Mouse (Mus musculus) myocyte (in vitro differentiated cells): ENCODE results near the gene Zmat1. TPM values are rescaled to one million over a fixed set of nuclear protein-coding genes. Genes with fewer than 3 reads are reported as not detected.
"Not testable (repeated sequence)": the region's sequence is repeated elsewhere in the genome, so short reads cannot be mapped to it uniquely, and the experiment has no call there.

Experiments used
- H3K27me3 ChIP-seq: one replicate; pipeline ENCODE4 v1.6.1; 2011; ENCODE audit not compliant: control insufficient read depth, insufficient read depth, insufficient read length
- H3K36me3 ChIP-seq: one replicate; pipeline ENCODE4 v1.6.1; 2011; ENCODE audit not compliant: control insufficient read depth, insufficient read depth
- H3K4me2 ChIP-seq: one replicate; pipeline ENCODE4 v1.6.1; 2011; ENCODE audit warnings: low read depth, control low read depth
- H3K4me3 ChIP-seq: one replicate; pipeline ENCODE4 v1.5.1; 2011; ENCODE audit warnings: mild to moderate bottlenecking, control low read depth, moderate library complexity
- H3K79me2 ChIP-seq: one replicate; pipeline ENCODE4 v1.6.1; 2011; ENCODE audit not compliant: control insufficient read depth, insufficient read depth
- H3ac ChIP-seq: one replicate; pipeline ENCODE4 v1.6.1; 2011; ENCODE audit not compliant: control insufficient read depth, insufficient read length
- CEBPB ChIP-seq: IDR thresholded peaks from 2 replicates; pipeline ENCODE4 v1.6.1; 2011; ENCODE audit warnings: mild to moderate bottlenecking, moderate library complexity; ENCODE audit not compliant: poor library complexity, insufficient read depth, severe bottlenecking
- E2F4 ChIP-seq: IDR thresholded peaks from one replicate; pipeline ENCODE4 v1.6.1; 2011; ENCODE audit warnings: mild to moderate bottlenecking, control low read depth, moderate library complexity; ENCODE audit not compliant: insufficient read depth
- MAX ChIP-seq: IDR thresholded peaks from one replicate; pipeline ENCODE4 v1.6.1; 2011; ENCODE audit warnings: low read depth, mild to moderate bottlenecking, control low read depth
- MYOD1 ChIP-seq, 3 experiments: IDR thresholded peaks; one replicate each; pipeline ENCODE4 v1.6.1; 2011; ENCODE audit warnings: control low read depth in 2 of 3, low read depth in 2 of 3, mild to moderate bottlenecking in 2 of 3, moderate library complexity in 1 of 3; ENCODE audit not compliant: insufficient read length in 2 of 3, control insufficient read depth in 1 of 3
- MYOG ChIP-seq, 3 experiments: IDR thresholded peaks; one replicate each; pipeline ENCODE4 v1.6.1; 2011; ENCODE audit warnings: control low read depth in 2 of 3, low read depth in 2 of 3, mild to moderate bottlenecking in 2 of 3; ENCODE audit not compliant: insufficient read length in 2 of 3, control insufficient read depth in 1 of 3, insufficient read depth in 1 of 3
- POLR2A ChIP-seq: IDR thresholded peaks from one replicate; pipeline ENCODE4 v1.6.1; 2011; ENCODE audit warnings: low read depth, mild to moderate bottlenecking, control low read depth, moderate library complexity; ENCODE audit not compliant: insufficient read length
- POLR2AphosphoS2 ChIP-seq: IDR thresholded peaks from one replicate; pipeline ENCODE4 v1.6.1; 2011; ENCODE audit warnings: low read depth, control low read depth; ENCODE audit not compliant: insufficient read length
- REST ChIP-seq: IDR thresholded peaks from one replicate; pipeline ENCODE4 v1.6.1; 2011; ENCODE audit warnings: mild to moderate bottlenecking, control low read depth, moderate library complexity; ENCODE audit not compliant: insufficient read depth, insufficient read length
- SRF ChIP-seq: IDR thresholded peaks from one replicate; pipeline ENCODE4 v1.6.1; 2011; ENCODE audit warnings: low read depth; ENCODE audit not compliant: control insufficient read depth, insufficient read length
- TCF12 ChIP-seq: IDR thresholded peaks from one replicate; pipeline ENCODE4 v1.6.1; 2011; ENCODE audit warnings: mild to moderate bottlenecking, control low read depth; ENCODE audit not compliant: poor library complexity, insufficient read depth, severe bottlenecking
- TCF3 ChIP-seq: IDR thresholded peaks from one replicate; pipeline ENCODE4 v1.6.1; 2011; ENCODE audit warnings: low read depth, control low read depth; ENCODE audit not compliant: insufficient read length
- USF1 ChIP-seq: IDR thresholded peaks from one replicate; pipeline ENCODE4 v1.6.1; 2011; ENCODE audit warnings: low read depth, mild to moderate bottlenecking, control low read depth, moderate library complexity
- polyA plus RNA-seq: library from polyadenylated mRNA; unstranded; fragments of >200 nt; fragmentation: generic; extraction: Trizol; gene quantifications from one replicate; pipeline ENCODE4 v1.2.1, GENCODE M21; 2012; ENCODE audit warnings: missing spikeins

Zmat1 gene
- polyA plus RNA-seq: 0.26 TPM

DNA sequence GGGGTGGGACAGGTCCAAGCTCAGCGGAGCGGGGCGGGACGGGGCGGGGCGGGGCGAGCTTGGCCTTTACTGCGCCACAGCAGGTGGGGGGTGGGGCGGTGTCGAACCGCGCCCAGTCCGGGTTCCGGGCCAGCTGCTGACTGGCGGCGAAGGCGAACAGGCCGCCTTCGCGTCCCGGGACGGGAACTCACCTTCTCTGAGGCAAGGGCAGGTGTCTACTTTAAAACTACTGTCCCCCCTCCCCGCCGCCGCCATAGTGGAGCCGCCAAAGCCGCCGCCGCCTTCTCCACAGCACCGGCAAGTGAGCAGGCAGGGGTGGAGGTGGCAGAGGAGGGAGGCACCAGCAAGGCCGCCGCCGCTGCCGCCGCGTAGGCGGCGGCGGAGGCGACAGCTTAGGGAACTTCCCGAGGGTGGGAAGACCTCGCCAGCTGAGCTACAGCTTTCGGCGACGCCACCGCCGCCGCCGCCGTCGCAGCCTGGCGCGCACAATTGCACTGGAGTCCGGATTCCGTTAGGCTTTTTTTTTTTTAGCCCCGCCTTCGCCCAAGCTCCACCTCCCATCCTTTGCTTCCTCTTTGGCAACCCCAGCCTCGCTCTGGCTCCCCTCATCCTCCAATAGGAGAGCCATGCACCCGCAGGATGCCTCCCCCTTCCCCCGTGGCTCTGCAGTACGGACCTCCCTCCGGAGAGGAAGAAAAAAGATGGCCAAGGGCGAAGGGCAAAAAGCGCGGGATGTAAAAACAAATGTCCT, at the start of gene Zmat1:
Gene Zmat1 (minus strand): TSS at position 490 of the 751 bp plus-strand sequence.
- Histone ChIP-seq H3ac (no peak within 1 kb of the TSS), H3K79me2 (peaks cover 3% of the 10 kb centered on the region), H3K36me3 (no peaks in the 10 kb centered on the region), H3K4me2 (peak within 1 kb of the TSS; percentile 72), H3K27me3 (no peaks in the 10 kb centered on the region), H3K4me3 (peak within 1 kb of the TSS; percentile 25)
- TF ChIP-seq POLR2A: peak; percentile 63
- TF ChIP-seq CEBPB: no peak
- TF ChIP-seq MYOD1 (IDR thresholded peaks at IDR 0.05; ENCODE audit: control insufficient read depth in 1 of 3, insufficient read length in 2 of 3, low read depth in 2 of 3): peak in 2 of 3 experiments; percentile 4 to 64
- TF ChIP-seq MYOG (IDR thresholded peaks at IDR 0.05; ENCODE audit: control insufficient read depth in 1 of 3, insufficient read depth in 1 of 3, insufficient read length in 2 of 3, low read depth in 2 of 3): peak in 2 of 3 experiments; percentile 52 to 67

DNA sequence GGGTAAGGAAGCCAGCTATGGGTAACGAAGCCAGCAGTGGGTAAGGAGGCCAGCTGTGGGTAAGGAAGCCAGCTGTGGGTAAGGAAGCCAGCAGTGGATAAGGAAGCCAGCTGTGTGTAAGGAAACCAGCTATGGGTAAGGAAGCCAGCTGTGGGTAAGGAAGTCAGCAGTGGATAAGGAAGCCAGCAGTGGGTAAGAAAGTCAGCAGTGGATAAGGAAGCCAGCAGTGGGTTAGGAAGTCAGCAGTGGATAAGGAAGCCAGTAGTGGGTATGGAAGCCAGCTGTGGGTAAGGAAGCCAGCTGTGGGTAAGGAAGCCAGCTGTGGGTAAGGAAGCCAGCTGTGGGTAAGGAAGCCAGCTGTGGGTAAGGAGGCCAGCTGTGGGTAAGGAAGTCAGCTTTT, 44.9 kb upstream of the Zmat1 start:
- H3ac ChIP-seq, H3K27me3 ChIP-seq, H3K4me3 ChIP-seq, H3K79me2 ChIP-seq, H3K4me2 ChIP-seq, H3K36me3 ChIP-seq: not testable (repeated sequence)

DNA sequence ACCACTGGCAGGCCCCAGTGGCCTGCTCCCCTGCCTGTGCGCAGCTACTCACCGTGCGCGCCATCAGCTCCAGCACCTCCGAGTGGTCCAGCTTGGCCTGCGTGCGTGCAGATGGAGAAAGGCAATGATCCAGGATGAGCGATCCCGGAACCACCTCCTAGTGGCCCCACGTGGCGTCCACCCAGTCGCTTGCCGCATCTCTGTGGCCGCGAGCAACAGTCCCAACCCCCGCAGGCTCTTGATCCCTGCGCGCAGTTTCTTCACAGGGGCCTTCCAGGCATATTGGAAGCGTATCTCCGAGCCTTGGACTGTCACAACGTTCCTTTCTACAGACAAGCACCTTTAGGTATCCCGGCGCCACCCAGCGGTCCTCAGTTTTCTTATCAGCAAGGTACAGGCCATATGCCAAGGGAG, 27.0 kb upstream of the Zmat1 start:
- Histone ChIP-seq H3K4me2 (no peak overlapping the region), H3K4me3 (no peak overlapping the region), H3K79me2 (no peaks in the 10 kb centered on the region), H3K36me3 (no peaks in the 10 kb centered on the region), H3K27me3 (no peaks in the 10 kb centered on the region), H3ac (no peak overlapping the region)
- TF ChIP-seq CEBPB (no peak), SRF (no peak)

DNA sequence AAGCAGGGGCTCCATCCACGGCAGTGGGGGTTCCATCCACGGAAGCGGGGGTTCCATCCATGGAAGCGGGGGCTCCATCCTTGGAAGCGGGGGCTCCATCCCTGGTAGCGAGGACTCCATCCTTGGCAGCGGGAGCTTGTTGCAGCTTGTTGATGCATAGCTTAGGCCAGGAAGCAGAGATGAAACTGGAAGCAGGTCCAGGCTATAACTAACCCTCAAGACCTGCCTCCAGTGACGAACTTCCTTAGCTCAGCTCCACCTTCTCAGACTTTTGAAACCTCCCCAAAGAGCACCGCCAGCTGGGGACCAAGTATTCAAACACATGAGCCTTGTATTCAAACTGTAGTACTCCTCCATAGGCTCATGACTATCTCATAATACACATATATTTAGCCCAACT, 16.1 kb upstream of the Zmat1 start:
- no peak overlapping the region for H3K4me3 ChIP-seq
- H3K36me3 ChIP-seq: no peaks in the 10 kb centered on the region
- TF ChIP-seq MAX: no peak
- H3K4me2 ChIP-seq: no peak overlapping the region
- no peak overlapping the region for H3ac ChIP-seq
- no peaks in the 10 kb centered on the region for H3K79me2 ChIP-seq
- H3K27me3 ChIP-seq: no peaks in the 10 kb centered on the region

DNA sequence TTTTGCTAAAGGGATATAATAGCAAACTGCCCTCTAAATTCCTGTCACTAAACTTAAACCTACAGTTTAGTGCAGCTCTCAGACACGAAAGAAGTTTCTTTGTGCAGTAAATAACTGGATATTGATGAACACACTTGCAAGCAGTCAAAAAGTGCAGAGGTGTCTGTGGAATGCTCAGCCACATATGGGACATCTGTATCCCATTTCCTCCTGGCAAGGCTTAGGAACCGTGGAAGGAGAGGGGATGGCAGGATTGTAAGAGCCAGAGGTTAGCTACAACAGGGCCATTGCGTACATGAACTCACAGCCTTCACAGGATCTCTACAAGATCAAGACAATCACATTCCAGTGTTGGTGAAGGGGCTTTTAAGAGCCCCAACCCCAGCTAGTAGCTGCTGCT, 2.4 kb upstream of the Zmat1 start:
- Histone ChIP-seq H3K36me3 (no peaks in the 10 kb centered on the region), H3K79me2 (peaks cover 3% of the 10 kb centered on the region), H3K27me3 (no peaks in the 10 kb centered on the region), H3K4me3 (no peak overlapping the region), H3K4me2 (no peak overlapping the region), H3ac (no peak overlapping the region)
- no peak for TF ChIP-seq MYOD1 (IDR thresholded peaks at IDR 0.05; ENCODE audit: control insufficient read depth in 1 of 3, insufficient read length in 2 of 3, low read depth in 2 of 3)
- TF ChIP-seq E2F4: no peak
- TF ChIP-seq TCF12: no peak
- TF ChIP-seq MYOG (IDR thresholded peaks at IDR 0.05; ENCODE audit: control insufficient read depth in 1 of 3, insufficient read depth in 1 of 3, insufficient read length in 2 of 3, low read depth in 2 of 3): no peak
- TF ChIP-seq SRF: no peak
- no peak for TF ChIP-seq POLR2AphosphoS2
- no peak for TF ChIP-seq CEBPB
- no peak for TF ChIP-seq TCF3
- TF ChIP-seq USF1: no peak
- TF ChIP-seq MAX: no peak
- no peak for TF ChIP-seq POLR2A
- TF ChIP-seq REST: no peak

GRCm38 (mm10) chrX:135009471-135009815, 434 bp upstream of the Zmat1 start:
- H3K27me3 ChIP-seq: no peaks in the 10 kb centered on the region
- H3K4me2 ChIP-seq: peak overlapping the region; percentile 72
- H3ac ChIP-seq: no peak overlapping the region
- TF ChIP-seq MAX: no peak
- no peak for TF ChIP-seq POLR2AphosphoS2
- TF ChIP-seq REST: no peak
- no peak for TF ChIP-seq CEBPB
- TF ChIP-seq E2F4: no peak
- no peak for TF ChIP-seq TCF12
- no peak for TF ChIP-seq SRF
- TF ChIP-seq POLR2A: no peak
- TF ChIP-seq MYOG (IDR thresholded peaks at IDR 0.05; ENCODE audit: control insufficient read depth in 1 of 3, insufficient read depth in 1 of 3, insufficient read length in 2 of 3, low read depth in 2 of 3): no peak
- no peak for TF ChIP-seq TCF3
- no peak for TF ChIP-seq USF1
- no peak for TF ChIP-seq MYOD1 (IDR thresholded peaks at IDR 0.05; ENCODE audit: control insufficient read depth in 1 of 3, insufficient read length in 2 of 3, low read depth in 2 of 3)
- H3K79me2 ChIP-seq: peaks cover 3% of the 10 kb centered on the region
- peak overlapping the region; percentile 25 for H3K4me3 ChIP-seq
- no peaks in the 10 kb centered on the region for H3K36me3 ChIP-seq
